In the genomic region with DNA sequence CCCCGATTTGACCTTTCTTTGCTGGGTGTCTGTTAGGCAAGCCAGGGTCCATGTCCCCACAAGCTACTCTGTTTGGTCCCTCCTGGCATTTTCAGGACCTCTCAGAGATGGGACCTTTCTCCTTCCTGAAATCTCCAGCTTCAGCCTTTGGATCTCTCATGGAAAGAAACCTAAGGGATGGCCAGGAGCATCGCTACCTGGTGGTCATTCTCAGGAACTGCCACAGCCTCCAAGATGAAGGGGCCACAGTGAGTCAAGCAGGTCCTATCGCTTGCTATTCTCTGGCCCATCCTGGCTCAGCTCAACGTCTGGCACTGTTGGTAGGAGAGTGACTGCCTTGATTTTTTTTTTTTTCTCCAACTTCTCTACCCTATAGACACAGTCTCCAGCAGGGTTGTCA, we compare ENCODE assay signal across 28 mouse cellular contexts.
DNase-seq lines count a peak whose midpoint lies in the region; ATAC-seq and TF ChIP-seq lines count a peak whose summit lies in the region.
"Had no signal": no experiment of that assay in that cellular context is flagged by ENCODE, and none has a peak within 500 bp of the region (broad histone marks: within the 10 kb centered on the region; RNA-seq: fewer than 3 reads in every experiment).

No protein-coding gene starts in this region.

- peak; percentile 17 for DNase-seq in embryo, embryonic 10.5 days (ENCODE audit: low spot score)
- no peak for DNase-seq in embryo, embryonic 9.5 days (ENCODE audit: extremely low spot score)
- no peak for DNase-seq in layer of hippocampus, adult 2 months (ENCODE audit: low spot score in 2 of 2)
- no peak for DNase-seq in layer of hippocampus, adult 9-10 months (ENCODE audit: low spot score)
- no peak for DNase-seq in midbrain, postnatal 0 days (ENCODE audit: low spot score)
- no peak for DNase-seq in midbrain, embryonic 10.5 days (ENCODE audit: low spot score)
- DNase-seq in adrenal gland, adult 8-10 months, result no peak
- DNase-seq: adrenal gland, postnatal 14 days; cerebellum, adult 8-10 months; cerebellum, postnatal 36 days; gastrocnemius, postnatal 36 days; heart, adult 2 months; kidney, adult 9 months; kidney, postnatal 36 days; layer of hippocampus, adult 9-11 months; thymus, adult 18-20 months; thymus, postnatal 36 days had no signal

- no peak overlapping the region for H3K27ac ChIP-seq in layer of hippocampus, adult 2 months
- H3K27ac ChIP-seq in midbrain, postnatal 0 days (ENCODE audit: low read depth, low read length), result no peak overlapping the region
- H3K27ac ChIP-seq in midbrain, embryonic 10.5 days (replicated peaks), result no peak overlapping the region
- H3K27ac ChIP-seq: forebrain, embryonic 10.5 days; heart, adult 2 months; heart, embryonic 13.5 days; hindbrain, embryonic 14.5 days; limb, embryonic 10.5 days; lung, embryonic 15.5 days; macrophage; stomach, embryonic 15.5 days had no signal

- H3K36me3 ChIP-seq in midbrain, postnatal 0 days (ENCODE audit: insufficient read depth, low read length), result no peaks in the 10 kb centered on the region
- H3K36me3 ChIP-seq in midbrain, embryonic 10.5 days, result no peaks in the 10 kb centered on the region
- H3K36me3 ChIP-seq: forebrain, embryonic 10.5 days; G1E; heart, embryonic 13.5 days; limb, embryonic 10.5 days; lung, embryonic 15.5 days; stomach, embryonic 15.5 days had no signal

- WGBS in midbrain, postnatal 0 days, result 46% methylated on average over 4 of the region's 4 CpGs
- 48% methylated on average over 4 of the region's 4 CpGs for WGBS in midbrain, embryonic 10.5 days

- ATAC-seq in midbrain, postnatal 0 days (ENCODE audit: low FRiP score), result no peak
- ATAC-seq: activated CD4-positive, CD25-positive, alpha-beta regulatory T cell, adult 4 months; midbrain, embryonic 16.5 days; Patski had no signal

- H3K27me3 ChIP-seq in midbrain, postnatal 0 days (ENCODE audit: insufficient read depth, low read length), result no peaks in the 10 kb centered on the region
- H3K27me3 ChIP-seq in midbrain, embryonic 10.5 days (ENCODE audit: low read depth, poor library complexity, severe bottlenecking), result no peaks in the 10 kb centered on the region; the same call in 1 of the 2 replicates
- H3K27me3 ChIP-seq: heart, embryonic 13.5 days; lung, embryonic 15.5 days; Patski; stomach, embryonic 15.5 days had no signal

- no peaks in the 10 kb centered on the region for H3K4me1 ChIP-seq in midbrain, postnatal 0 days (ENCODE audit: insufficient read depth, low read length)
- H3K4me1 ChIP-seq in midbrain, embryonic 10.5 days, result peaks cover 26% of the 10 kb centered on the region
- H3K4me1 ChIP-seq: heart, embryonic 13.5 days; limb, embryonic 10.5 days; lung, embryonic 15.5 days; stomach, embryonic 15.5 days had no signal

- H3K4me3 ChIP-seq in layer of hippocampus, adult 2 months, result no peak overlapping the region
- H3K4me3 ChIP-seq in midbrain, postnatal 0 days (ENCODE audit: low read depth, low read length), result no peak overlapping the region
- no peak overlapping the region for H3K4me3 ChIP-seq in midbrain, embryonic 10.5 days
- H3K4me3 ChIP-seq: forebrain, embryonic 10.5 days; heart, adult 2 months; heart, embryonic 13.5 days; limb, embryonic 10.5 days; lung, embryonic 15.5 days; stomach, embryonic 15.5 days had no signal

- H3K9ac ChIP-seq in midbrain, postnatal 0 days (replicated peaks; ENCODE audit: low read length, poor library complexity, severe bottlenecking), result no peak overlapping the region
- H3K9ac ChIP-seq: heart, embryonic 13.5 days; hindbrain, embryonic 14.5 days; lung, embryonic 15.5 days; stomach, embryonic 15.5 days had no signal

- no peaks in the 10 kb centered on the region for H3K9me3 ChIP-seq in midbrain, postnatal 0 days (ENCODE audit: low read length)
- no peaks in the 10 kb centered on the region for H3K9me3 ChIP-seq in midbrain, embryonic 10.5 days (replicated peaks)
- H3K9me3 ChIP-seq: forebrain, embryonic 10.5 days; heart, embryonic 13.5 days; limb, embryonic 10.5 days; lung, embryonic 15.5 days; stomach, embryonic 15.5 days had no signal

- peak; percentile 51 for TF ChIP-seq CTCF in layer of hippocampus, adult 2 months (conservative IDR thresholded peaks at IDR 0.05)
- TF ChIP-seq CTCF in midbrain, postnatal 0 days (IDR thresholded peaks at IDR 0.05), result peak; percentile 37; the same call in 1 of the 2 replicates

- H3K4me2 ChIP-seq in midbrain, postnatal 0 days (ENCODE audit: low read depth, low read length, poor library complexity, severe bottlenecking), result no peak overlapping the region
- H3K4me2 ChIP-seq: heart, embryonic 13.5 days; hindbrain, embryonic 14.5 days; lung, embryonic 15.5 days; stomach, embryonic 15.5 days had no signal
